Mouse (Mus musculus) embryo, embryonic 11.5 days (tissue): Measurements from ENCODE around the gene Pi4ka.

ENCODE experiments used
- DNase-seq: peaks from one replicate; pipeline ENCODE4 v3.0.0-alpha.2; 2012; ENCODE audit warnings: low read depth, low spot score

Gene Pi4ka

GRCm38 (mm10) chr16:17336089-17336488 lies 70.0 kb downstream of the Pi4ka start:
- DNase-seq: no peak

GRCm38 (mm10) chr16:17334574-17334973 lies 71.5 kb downstream of the Pi4ka start:
- DNase-seq: no peak

- DNase-seq: no peak
Observed at GRCm38 (mm10) chr16:17331855-17332254, 74.3 kb downstream of the Pi4ka start.

- DNase-seq: no peak
Observed at GRCm38 (mm10) chr16:17331116-17331515, 75.0 kb downstream of the Pi4ka start, which contains the start of gene Serpind1. Serpind1 (plus strand) TSS chr16:17331371.

- no peak for DNase-seq
Observed at GRCm38 (mm10) chr16:17329848-17330570, 76.1 kb downstream of the Pi4ka start.

- no peak for DNase-seq
Observed at GRCm38 (mm10) chr16:17326064-17326463, 80.0 kb downstream of the Pi4ka start.

- DNase-seq: no peak
Observed at GRCm38 (mm10) chr16:17324745-17325144, 81.4 kb downstream of the Pi4ka start.

- DNase-seq: no peak
Observed at GRCm38 (mm10) chr16:17321481-17321880, 84.6 kb downstream of the Pi4ka start.

GRCm38 (mm10) chr16:17316554-17316953 lies 89.6 kb downstream of the Pi4ka start:
- DNase-seq: no peak

GRCm38 (mm10) chr16:17312531-17312930 lies 93.6 kb downstream of the Pi4ka start:
- no peak for DNase-seq

GRCm38 (mm10) chr16:17309036-17309435 lies 97.1 kb downstream of the Pi4ka start:
- no peak for DNase-seq

GRCm38 (mm10) chr16:17307461-17307860 lies 98.7 kb downstream of the Pi4ka start:
- DNase-seq: no peak

- no peak for DNase-seq
Observed at GRCm38 (mm10) chr16:17303521-17304245, 102.4 kb downstream of the Pi4ka start.

- DNase-seq: no peak
Observed at GRCm38 (mm10) chr16:17300818-17301217, 105.3 kb downstream of the Pi4ka start.

GRCm38 (mm10) chr16:17292751-17293150 lies 113.4 kb downstream of the Pi4ka start:
- DNase-seq: peak; percentile 70

GRCm38 (mm10) chr16:17291016-17291415 lies 115.1 kb downstream of the Pi4ka start:
- no peak for DNase-seq

- no peak for DNase-seq
Observed at GRCm38 (mm10) chr16:17287103-17287502, 119.0 kb downstream of the Pi4ka start.

- DNase-seq: no peak
Observed at GRCm38 (mm10) chr16:17283151-17283550, 123.0 kb downstream of the Pi4ka start.

GRCm38 (mm10) chr16:17280471-17280870 lies 125.6 kb downstream of the Pi4ka start:
- no peak for DNase-seq

GRCm38 (mm10) chr16:17277342-17278211 lies 128.5 kb downstream of the Pi4ka start:
- DNase-seq: peak; percentile 30

GRCm38 (mm10) chr16:17276164-17277151 lies 129.7 kb downstream of the Pi4ka start:
- DNase-seq: peak; percentile 84
